Mouse (Mus musculus): Measurements from ENCODE around the gene Mthfr. TPM values are rescaled to one million over a fixed set of nuclear protein-coding genes. Genes with fewer than 3 reads are reported as not detected.
"Not testable (repeated sequence)": the region's sequence is repeated elsewhere in the genome, so short reads cannot be mapped to it uniquely, and the experiment has no call there.

Gene Mthfr
- polyA plus RNA-seq, 1 experiment from 2014 or later, result 14.3 TPM

DNA sequence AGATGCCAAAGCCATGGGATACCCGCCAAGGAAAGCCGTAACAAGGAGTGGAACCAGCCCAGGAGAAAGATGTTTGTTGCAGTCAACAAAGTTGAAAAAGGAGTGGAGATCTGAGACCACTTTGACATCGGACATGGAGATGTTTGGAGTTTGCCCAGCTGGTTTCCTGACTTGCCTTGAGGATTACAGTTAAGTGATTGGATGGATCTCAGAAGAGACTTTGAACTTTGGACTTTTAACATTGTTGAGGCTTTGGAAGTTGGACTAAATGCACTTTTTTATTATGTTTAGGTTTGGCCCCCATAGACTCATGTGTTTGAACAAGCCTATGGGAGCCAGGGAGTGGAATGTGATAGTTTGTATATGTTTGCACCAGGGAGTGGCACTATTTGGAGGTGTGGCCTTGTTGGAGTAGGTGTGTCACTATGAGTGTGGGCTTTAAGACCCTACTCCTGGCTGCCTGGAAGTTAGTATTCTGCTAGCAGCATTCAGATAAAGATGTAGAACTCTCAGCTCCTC is 11.6 kb downstream of the Mthfr start:
- not testable (repeated sequence) for H3K4me3 ChIP-seq (ENCODE audit: low read length); H3K4me2 ChIP-seq (ENCODE audit: low read depth, low read length); H3K9me3 ChIP-seq (ENCODE audit: control insufficient read depth, low read length); H3K27me3 ChIP-seq (replicated peaks; ENCODE audit: control insufficient read depth, insufficient read depth, low read length); H3K4me1 ChIP-seq (ENCODE audit: control insufficient read depth, insufficient read depth, low read length); H3K9ac ChIP-seq (ENCODE audit: low read depth, low read length)
- WGBS, result 82% methylated on average over 3 of the region's 3 CpGs
- peaks cover 36% of the 10 kb centered on the region for H3K36me3 ChIP-seq (ENCODE audit: control insufficient read depth, insufficient read depth, low read length)
- peak; percentile 70 for ATAC-seq
- peak overlapping the region; percentile 10; the same call in 1 of the 2 replicates for H3K27ac ChIP-seq (ENCODE audit: low read length)

DNA sequence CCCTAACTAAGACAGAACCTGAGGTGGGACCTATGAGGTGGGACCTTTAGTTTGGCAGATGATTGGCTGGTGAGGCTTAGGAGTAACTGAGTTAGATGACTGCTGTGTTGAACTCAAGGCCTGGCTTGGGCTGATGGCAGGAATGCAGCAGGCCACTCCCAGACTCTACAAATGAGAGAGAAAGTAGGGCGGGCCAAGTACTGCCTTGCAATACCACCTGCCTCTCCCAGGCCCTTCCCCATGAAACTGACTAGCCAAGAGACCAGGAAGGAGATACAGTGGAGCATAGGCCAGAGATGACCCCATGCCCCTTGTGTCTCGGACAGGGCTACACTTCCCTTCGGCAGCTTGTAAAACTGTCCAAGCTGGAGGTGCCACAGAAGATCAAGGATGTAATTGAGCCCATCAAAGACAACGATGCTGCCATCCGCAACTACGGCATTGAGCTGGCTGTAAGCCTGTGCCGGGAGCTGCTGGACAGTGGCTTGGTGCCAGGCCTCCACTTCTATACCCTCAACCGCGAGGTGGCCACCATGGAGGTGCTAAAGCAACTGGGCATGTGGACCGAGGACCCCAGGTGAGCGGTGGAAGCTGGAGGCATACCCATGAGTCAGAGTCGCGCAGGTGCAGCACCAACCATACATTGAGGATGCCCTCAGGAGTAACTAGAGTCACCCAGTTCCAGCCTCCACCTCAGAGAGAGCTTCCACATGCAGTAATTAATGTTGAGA is 12.3 kb downstream of the Mthfr start:
- H3K27ac ChIP-seq (ENCODE audit: low read length), result peak overlapping the region; percentile 10; the same call in 1 of the 2 replicates
- no peaks in the 10 kb centered on the region for H3K4me1 ChIP-seq (ENCODE audit: control insufficient read depth, insufficient read depth, low read length)
- H3K4me3 ChIP-seq (ENCODE audit: low read length), result no peak overlapping the region
- H3K9me3 ChIP-seq (ENCODE audit: control insufficient read depth, low read length), result no peaks in the 10 kb centered on the region
- no peak overlapping the region for H3K4me2 ChIP-seq (ENCODE audit: low read depth, low read length)
- WGBS, result 92% methylated on average over 13 of the region's 13 CpGs
- H3K27me3 ChIP-seq (replicated peaks; ENCODE audit: control insufficient read depth, insufficient read depth, low read length), result no peaks in the 10 kb centered on the region
- H3K36me3 ChIP-seq (ENCODE audit: control insufficient read depth, insufficient read depth, low read length), result peaks cover 41% of the 10 kb centered on the region
- no peak overlapping the region for H3K9ac ChIP-seq (ENCODE audit: low read depth, low read length)
- ATAC-seq, result peak; percentile 59

DNA sequence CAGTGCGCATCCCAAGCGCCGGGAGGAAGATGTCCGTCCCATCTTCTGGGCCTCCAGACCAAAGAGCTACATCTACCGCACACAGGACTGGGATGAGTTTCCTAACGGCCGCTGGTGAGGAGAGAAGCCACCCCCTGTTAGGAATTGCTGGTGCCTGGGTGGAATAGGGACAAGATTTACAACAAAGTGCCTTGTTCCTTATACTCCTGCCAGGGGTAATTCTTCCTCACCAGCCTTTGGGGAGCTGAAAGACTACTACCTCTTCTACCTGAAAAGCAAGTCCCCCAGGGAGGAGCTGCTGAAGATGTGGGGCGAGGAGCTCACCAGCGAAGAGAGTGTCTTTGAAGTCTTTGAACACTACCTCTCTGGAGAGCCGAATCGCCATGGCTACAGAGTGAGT is 13.0 kb downstream of the Mthfr start:
- no peak for ATAC-seq
- peaks cover 44% of the 10 kb centered on the region for H3K36me3 ChIP-seq (ENCODE audit: control insufficient read depth, insufficient read depth, low read length)
- no peaks in the 10 kb centered on the region for H3K9me3 ChIP-seq (ENCODE audit: control insufficient read depth, low read length)
- WGBS, result 92% methylated on average over 11 of the region's 11 CpGs
- H3K4me3 ChIP-seq (ENCODE audit: low read length), result no peak overlapping the region
- no peak overlapping the region for H3K9ac ChIP-seq (ENCODE audit: low read depth, low read length)
- no peak overlapping the region for H3K4me2 ChIP-seq (ENCODE audit: low read depth, low read length)
- H3K27ac ChIP-seq (ENCODE audit: low read length), result no peak overlapping the region
- H3K27me3 ChIP-seq (replicated peaks; ENCODE audit: control insufficient read depth, insufficient read depth, low read length), result no peaks in the 10 kb centered on the region
- no peaks in the 10 kb centered on the region for H3K4me1 ChIP-seq (ENCODE audit: control insufficient read depth, insufficient read depth, low read length)

DNA sequence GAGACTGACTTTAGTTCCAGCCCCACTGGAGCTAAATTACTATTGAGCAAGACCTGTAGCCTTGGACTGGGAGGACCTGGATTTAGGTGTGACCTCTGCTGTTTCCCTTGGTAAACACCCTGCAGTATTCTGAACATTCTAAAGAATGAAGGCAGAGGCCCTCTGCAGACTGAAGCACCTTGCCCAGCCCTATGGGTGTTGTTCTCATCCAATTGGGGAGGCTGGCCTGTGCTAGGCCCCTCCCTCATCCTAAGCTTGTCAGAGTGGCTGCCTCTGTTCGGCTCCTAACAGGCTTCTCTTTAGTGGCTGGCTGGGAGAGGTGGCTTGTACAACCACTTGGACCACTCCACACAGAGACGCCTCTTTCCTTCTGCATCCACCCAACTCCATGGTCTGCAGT is 14.1 kb downstream of the Mthfr start:
- no peaks in the 10 kb centered on the region for H3K27me3 ChIP-seq (replicated peaks; ENCODE audit: control insufficient read depth, insufficient read depth, low read length)
- H3K9me3 ChIP-seq (ENCODE audit: control insufficient read depth, low read length), result no peaks in the 10 kb centered on the region
- H3K9ac ChIP-seq (ENCODE audit: low read depth, low read length), result no peak overlapping the region
- no peak overlapping the region for H3K4me3 ChIP-seq (ENCODE audit: low read length)
- H3K27ac ChIP-seq (ENCODE audit: low read length), result no peak overlapping the region
- peak; percentile 52 for ATAC-seq
- no peak overlapping the region for H3K4me2 ChIP-seq (ENCODE audit: low read depth, low read length)
- peaks cover 40% of the 10 kb centered on the region for H3K36me3 ChIP-seq (ENCODE audit: control insufficient read depth, insufficient read depth, low read length)
- H3K4me1 ChIP-seq (ENCODE audit: control insufficient read depth, insufficient read depth, low read length), result no peaks in the 10 kb centered on the region
- 79% methylated on average over 2 of the region's 2 CpGs for WGBS

DNA sequence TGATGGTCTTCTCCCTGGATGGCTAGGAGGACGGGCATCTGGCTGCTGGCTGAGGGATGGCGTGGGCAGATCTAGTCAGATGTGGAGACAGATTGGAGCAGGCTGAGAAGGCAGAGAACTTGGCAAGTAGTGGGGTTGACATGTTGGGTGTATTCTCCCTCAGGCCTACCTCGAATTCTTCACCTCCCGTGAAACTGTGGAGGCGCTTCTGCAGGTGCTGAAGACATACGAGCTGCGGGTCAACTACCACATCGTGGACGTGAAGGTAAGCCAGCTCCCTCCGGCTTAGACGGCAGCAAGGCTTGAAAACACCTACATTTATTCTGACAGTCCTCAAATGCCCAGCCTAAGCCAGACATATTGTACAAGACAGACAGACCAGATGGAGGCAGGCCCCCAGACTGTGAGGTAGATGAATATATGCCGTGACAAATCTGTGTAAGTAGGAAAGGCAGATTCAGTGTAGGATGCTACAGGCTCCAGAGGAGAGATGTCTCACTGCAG is 14.6 kb downstream of the Mthfr start:
- Histone ChIP-seq H3K4me2 (ENCODE audit: low read depth, low read length) (no peak overlapping the region), H3K9ac (ENCODE audit: low read depth, low read length) (no peak overlapping the region), H3K27me3 (replicated peaks; ENCODE audit: control insufficient read depth, insufficient read depth, low read length) (no peaks in the 10 kb centered on the region), H3K27ac (ENCODE audit: low read length) (no peak overlapping the region), H3K4me3 (ENCODE audit: low read length) (no peak overlapping the region), H3K9me3 (ENCODE audit: control insufficient read depth, low read length) (no peaks in the 10 kb centered on the region), H3K4me1 (ENCODE audit: control insufficient read depth, insufficient read depth, low read length) (no peaks in the 10 kb centered on the region), H3K36me3 (ENCODE audit: control insufficient read depth, insufficient read depth, low read length) (peaks cover 35% of the 10 kb centered on the region)
- 93% methylated on average over 12 of the region's 12 CpGs for WGBS
- no peak for ATAC-seq

DNA sequence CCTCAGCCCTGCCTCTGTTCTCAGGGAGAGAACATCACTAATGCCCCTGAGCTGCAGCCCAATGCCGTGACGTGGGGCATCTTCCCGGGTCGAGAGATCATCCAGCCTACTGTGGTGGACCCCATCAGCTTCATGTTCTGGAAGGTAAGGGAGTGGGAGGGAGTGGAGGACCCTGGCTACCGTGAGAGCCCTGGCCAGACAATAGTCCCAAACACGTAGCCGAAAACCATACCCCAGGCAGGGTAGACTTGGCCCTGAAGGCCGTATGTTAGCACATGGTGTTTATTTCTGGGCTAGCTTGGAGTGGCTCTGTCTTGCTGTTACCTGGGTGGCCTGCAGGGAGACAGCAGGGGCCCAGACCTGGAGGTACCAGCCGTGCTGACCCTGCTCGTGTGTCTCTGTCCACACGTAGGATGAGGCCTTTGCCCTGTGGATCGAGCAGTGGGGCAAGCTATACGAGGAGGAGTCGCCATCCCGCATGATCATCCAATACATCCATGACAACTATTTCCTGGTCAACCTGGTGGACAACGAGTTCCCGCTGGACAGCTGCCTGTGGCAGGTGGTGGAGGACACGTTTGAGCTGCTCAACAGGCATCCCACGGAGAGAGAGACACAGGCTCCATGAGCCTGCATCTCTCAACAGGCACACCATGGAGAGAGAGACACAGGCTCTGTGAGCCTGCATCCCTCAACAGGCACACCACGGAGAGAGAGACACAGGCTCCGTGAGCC is 16.3 kb downstream of the Mthfr start:
- Histone ChIP-seq H3K9me3 (ENCODE audit: control insufficient read depth, low read length) (no peaks in the 10 kb centered on the region), H3K4me3 (ENCODE audit: low read length) (no peak overlapping the region), H3K36me3 (ENCODE audit: control insufficient read depth, insufficient read depth, low read length) (peaks cover 35% of the 10 kb centered on the region), H3K9ac (ENCODE audit: low read depth, low read length) (no peak overlapping the region), H3K4me2 (ENCODE audit: low read depth, low read length) (no peak overlapping the region), H3K27ac (ENCODE audit: low read length) (no peak overlapping the region), H3K27me3 (replicated peaks; ENCODE audit: control insufficient read depth, insufficient read depth, low read length) (no peaks in the 10 kb centered on the region), H3K4me1 (ENCODE audit: control insufficient read depth, insufficient read depth, low read length) (no peaks in the 10 kb centered on the region)
- 90% methylated on average over 21 of the region's 21 CpGs for WGBS
- no peak for ATAC-seq

DNA sequence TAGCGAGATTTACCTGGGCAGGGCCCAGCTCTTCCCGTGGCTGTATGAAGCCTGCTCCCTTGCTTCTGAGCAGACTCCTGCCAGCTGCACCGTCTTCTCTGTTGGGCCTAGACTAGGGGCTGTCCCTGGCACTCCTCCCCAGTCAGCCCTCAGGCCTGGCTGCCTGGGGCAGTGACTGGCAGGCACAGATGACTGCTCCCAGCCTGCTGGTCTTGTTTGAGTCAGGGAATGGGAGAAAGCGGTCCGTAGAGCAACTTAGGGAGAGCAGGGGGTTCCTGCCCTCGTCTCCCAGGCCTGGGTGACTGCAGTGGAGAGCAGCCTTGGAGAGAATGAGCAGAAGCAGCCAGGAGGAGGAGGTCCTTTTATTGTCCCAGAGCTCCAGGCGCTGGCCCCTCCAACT is 17.4 kb downstream of the Mthfr start:
- Histone ChIP-seq H3K9me3 (ENCODE audit: control insufficient read depth, low read length) (no peaks in the 10 kb centered on the region), H3K4me3 (ENCODE audit: low read length) (no peak overlapping the region), H3K9ac (ENCODE audit: low read depth, low read length) (no peak overlapping the region), H3K27me3 (replicated peaks; ENCODE audit: control insufficient read depth, insufficient read depth, low read length) (no peaks in the 10 kb centered on the region), H3K36me3 (ENCODE audit: control insufficient read depth, insufficient read depth, low read length) (peaks cover 35% of the 10 kb centered on the region), H3K4me1 (ENCODE audit: control insufficient read depth, insufficient read depth, low read length) (no peaks in the 10 kb centered on the region), H3K27ac (ENCODE audit: low read length) (no peak overlapping the region), H3K4me2 (ENCODE audit: low read depth, low read length) (no peak overlapping the region)
- ATAC-seq, result no peak
- WGBS, result 87% methylated on average over 7 of the region's 7 CpGs

DNA sequence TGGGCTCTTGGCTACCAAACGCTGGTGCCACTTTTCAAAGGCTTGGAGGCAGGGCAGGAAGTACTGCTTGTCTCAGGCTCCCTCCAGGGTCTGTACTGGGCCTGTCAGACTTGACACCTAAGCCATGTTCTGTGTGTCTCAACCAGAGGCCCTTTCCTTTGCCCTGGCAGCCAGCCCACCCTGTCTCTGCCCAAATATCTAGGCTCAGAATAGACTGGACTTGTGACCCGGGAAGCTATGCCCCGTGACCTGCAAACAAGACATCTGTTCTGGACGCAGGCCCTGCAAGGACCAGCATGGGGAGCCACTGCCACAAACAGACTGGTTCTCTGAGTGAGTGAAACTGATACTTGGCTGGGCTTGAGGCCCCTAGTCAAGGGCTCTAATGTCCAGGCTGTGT is 17.9 kb downstream of the Mthfr start:
- WGBS, result 85% methylated on average over 4 of the region's 4 CpGs
- Histone ChIP-seq H3K9ac (ENCODE audit: low read depth, low read length) (no peak overlapping the region), H3K4me1 (ENCODE audit: control insufficient read depth, insufficient read depth, low read length) (no peaks in the 10 kb centered on the region), H3K36me3 (ENCODE audit: control insufficient read depth, insufficient read depth, low read length) (peaks cover 30% of the 10 kb centered on the region), H3K4me2 (ENCODE audit: low read depth, low read length) (no peak overlapping the region), H3K4me3 (ENCODE audit: low read length) (no peak overlapping the region), H3K27ac (ENCODE audit: low read length) (no peak overlapping the region), H3K27me3 (replicated peaks; ENCODE audit: control insufficient read depth, insufficient read depth, low read length) (no peaks in the 10 kb centered on the region), H3K9me3 (ENCODE audit: control insufficient read depth, low read length) (no peaks in the 10 kb centered on the region)
- no peak for ATAC-seq

DNA sequence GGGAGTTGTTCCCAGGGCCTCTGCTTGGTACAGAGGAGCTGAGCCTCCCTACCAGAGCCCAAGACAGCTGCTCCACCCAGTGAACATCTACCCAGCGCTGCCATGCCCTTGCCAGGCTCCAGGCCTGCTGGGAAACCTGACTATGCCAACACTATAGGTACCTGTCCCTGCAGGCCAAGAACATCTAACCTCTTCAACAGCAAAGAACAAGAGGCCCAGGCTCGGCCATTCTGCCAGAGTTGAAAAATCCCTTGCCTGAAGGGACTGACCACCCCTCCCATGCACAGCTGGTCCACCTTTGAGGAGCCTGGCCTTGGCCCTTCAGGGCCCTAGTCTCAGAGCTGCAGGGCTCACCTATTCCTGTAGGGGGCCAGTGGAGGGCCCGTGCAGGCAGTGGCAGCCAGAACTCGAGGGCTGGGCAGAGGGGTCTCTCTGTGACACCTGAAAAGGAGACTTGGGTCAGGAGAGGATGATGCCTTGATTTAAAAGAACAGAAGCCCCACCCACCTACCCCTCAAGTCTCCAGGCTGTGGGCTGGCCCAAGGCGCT is 18.9 kb downstream of the Mthfr start:
- Histone ChIP-seq H3K4me3 (ENCODE audit: low read length) (no peak overlapping the region), H3K9me3 (ENCODE audit: control insufficient read depth, low read length) (no peaks in the 10 kb centered on the region), H3K4me2 (ENCODE audit: low read depth, low read length) (no peak overlapping the region), H3K36me3 (ENCODE audit: control insufficient read depth, insufficient read depth, low read length) (peaks cover 21% of the 10 kb centered on the region), H3K27me3 (replicated peaks; ENCODE audit: control insufficient read depth, insufficient read depth, low read length) (no peaks in the 10 kb centered on the region), H3K9ac (ENCODE audit: low read depth, low read length) (no peak overlapping the region), H3K27ac (ENCODE audit: low read length) (no peak overlapping the region), H3K4me1 (ENCODE audit: control insufficient read depth, insufficient read depth, low read length) (no peaks in the 10 kb centered on the region)
- ATAC-seq, result no peak
- WGBS, result 73% methylated on average over 5 of the region's 5 CpGs

Data from intestine, embryonic 16.5 days (tissue).